Mouse (Mus musculus): ENCODE results near the gene Fam172a. TPM values are rescaled to one million over a fixed set of nuclear protein-coding genes. Genes with fewer than 3 reads are reported as not detected.

The Fam172a gene
- polyA plus RNA-seq, 1 experiment from 2014 or later, result 36.9 TPM

DNA sequence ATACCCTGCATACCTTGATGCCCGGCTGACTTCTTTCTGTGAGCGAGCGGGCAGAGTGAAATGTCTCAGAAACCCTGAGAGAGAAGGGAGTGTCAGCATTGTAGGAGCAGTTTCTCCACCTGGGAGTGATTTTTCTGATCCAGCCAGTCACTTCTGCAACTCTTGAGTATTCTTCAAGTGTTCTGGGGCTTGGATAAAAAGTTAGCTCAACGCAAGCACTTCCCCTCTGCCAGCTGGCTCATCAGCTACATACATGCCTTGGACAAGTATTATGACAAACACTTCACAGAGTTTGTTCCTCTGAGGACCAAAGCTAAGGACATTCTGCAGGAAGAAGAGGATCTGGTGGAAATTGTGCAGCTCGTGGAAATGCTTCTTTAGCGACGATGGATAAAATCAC lies 420.2 kb downstream of the Fam172a start:
- Histone ChIP-seq H3K9me3 (no peaks in the 10 kb centered on the region), H3K4me1 (no peaks in the 10 kb centered on the region), H3K4me2 (replicated peaks) (no peak overlapping the region), H3K9ac (no peak overlapping the region), H3K27ac (no peak overlapping the region), H3K27me3 (replicated peaks) (no peaks in the 10 kb centered on the region), H3K4me3 (no peak overlapping the region), H3K36me3 (no peaks in the 10 kb centered on the region)
- 96% methylated on average over 7 of the region's 7 CpGs for WGBS
- ATAC-seq (ENCODE audit: low FRiP score, low read depth), result no peak

DNA sequence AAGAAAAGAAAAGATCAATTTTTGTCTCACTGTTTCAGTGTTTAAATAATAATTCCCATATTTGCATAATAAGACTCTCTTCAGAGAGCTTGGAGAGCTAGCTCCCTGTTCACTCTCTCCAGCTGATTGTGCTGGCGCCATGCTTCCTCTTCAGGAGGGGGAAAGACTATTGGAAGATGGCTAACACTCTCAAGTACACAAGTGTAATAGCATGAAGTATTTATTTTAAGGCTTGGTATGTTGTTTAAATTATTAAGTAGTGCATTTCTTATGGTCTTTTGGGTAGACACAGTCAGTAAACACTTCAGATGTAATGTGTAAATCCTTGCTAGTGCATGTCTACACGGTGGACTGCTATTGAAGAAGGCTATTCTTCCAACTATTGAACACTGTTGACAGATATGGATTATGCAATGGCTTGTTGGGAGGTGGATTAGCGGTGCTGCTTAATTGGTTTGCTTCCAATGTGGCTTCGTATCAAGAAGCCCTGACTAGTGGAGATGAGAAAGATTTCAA lies 422.1 kb downstream of the Fam172a start:
- no peaks in the 10 kb centered on the region for H3K36me3 ChIP-seq
- H3K4me3 ChIP-seq, result no peak overlapping the region
- 91% methylated on average over 4 of the region's 4 CpGs for WGBS
- H3K27me3 ChIP-seq (replicated peaks), result no peaks in the 10 kb centered on the region
- no peaks in the 10 kb centered on the region for H3K4me1 ChIP-seq
- H3K9ac ChIP-seq, result no peak overlapping the region
- H3K4me2 ChIP-seq (replicated peaks), result no peak overlapping the region
- no peaks in the 10 kb centered on the region for H3K9me3 ChIP-seq
- no peak for ATAC-seq (ENCODE audit: low FRiP score, low read depth)
- no peak overlapping the region for H3K27ac ChIP-seq

DNA sequence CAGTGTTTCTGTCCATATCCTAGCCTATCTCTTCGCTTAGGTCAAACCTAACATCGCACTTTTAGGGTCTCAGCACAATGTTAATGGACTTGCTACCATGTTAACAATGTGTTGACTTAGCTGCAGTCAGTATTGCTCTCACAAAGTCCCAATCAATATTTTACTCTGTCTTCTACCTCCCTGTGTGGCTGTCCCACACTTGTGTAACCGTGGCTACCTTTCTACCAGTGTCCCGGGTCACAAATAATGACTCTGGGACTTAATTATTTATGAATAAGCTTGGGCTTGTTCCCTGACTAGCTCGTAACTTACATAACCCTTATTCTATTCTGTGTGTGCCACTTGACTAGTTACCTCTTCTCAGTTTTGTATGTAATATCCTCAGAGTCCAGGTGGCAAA lies 455.6 kb downstream of the Fam172a start:
- Histone ChIP-seq H3K9ac (no peak overlapping the region), H3K9me3 (no peaks in the 10 kb centered on the region), H3K36me3 (no peaks in the 10 kb centered on the region), H3K27ac (no peak overlapping the region), H3K4me1 (peaks cover 5% of the 10 kb centered on the region; the same call in 1 of the 2 replicates), H3K27me3 (replicated peaks) (no peaks in the 10 kb centered on the region), H3K4me2 (replicated peaks) (no peak overlapping the region), H3K4me3 (no peak overlapping the region)
- no peak for ATAC-seq (ENCODE audit: low FRiP score, low read depth)
- 77% methylated on average over 5 of the region's 5 CpGs for WGBS

GRCm38 (mm10) chr13:78162149-78162548 lies 460.3 kb downstream of the Fam172a start:
- Histone ChIP-seq H3K36me3 (no peaks in the 10 kb centered on the region), H3K4me2 (replicated peaks) (no peak overlapping the region), H3K9ac (no peak overlapping the region), H3K4me1 (peaks cover 8% of the 10 kb centered on the region; the same call in 1 of the 2 replicates), H3K9me3 (no peaks in the 10 kb centered on the region), H3K27me3 (replicated peaks) (no peaks in the 10 kb centered on the region), H3K4me3 (no peak overlapping the region), H3K27ac (no peak overlapping the region)
- peak; percentile 39 for ATAC-seq (ENCODE audit: low FRiP score, low read depth)
- 24% methylated on average over 2 of the region's 2 CpGs for WGBS

DNA sequence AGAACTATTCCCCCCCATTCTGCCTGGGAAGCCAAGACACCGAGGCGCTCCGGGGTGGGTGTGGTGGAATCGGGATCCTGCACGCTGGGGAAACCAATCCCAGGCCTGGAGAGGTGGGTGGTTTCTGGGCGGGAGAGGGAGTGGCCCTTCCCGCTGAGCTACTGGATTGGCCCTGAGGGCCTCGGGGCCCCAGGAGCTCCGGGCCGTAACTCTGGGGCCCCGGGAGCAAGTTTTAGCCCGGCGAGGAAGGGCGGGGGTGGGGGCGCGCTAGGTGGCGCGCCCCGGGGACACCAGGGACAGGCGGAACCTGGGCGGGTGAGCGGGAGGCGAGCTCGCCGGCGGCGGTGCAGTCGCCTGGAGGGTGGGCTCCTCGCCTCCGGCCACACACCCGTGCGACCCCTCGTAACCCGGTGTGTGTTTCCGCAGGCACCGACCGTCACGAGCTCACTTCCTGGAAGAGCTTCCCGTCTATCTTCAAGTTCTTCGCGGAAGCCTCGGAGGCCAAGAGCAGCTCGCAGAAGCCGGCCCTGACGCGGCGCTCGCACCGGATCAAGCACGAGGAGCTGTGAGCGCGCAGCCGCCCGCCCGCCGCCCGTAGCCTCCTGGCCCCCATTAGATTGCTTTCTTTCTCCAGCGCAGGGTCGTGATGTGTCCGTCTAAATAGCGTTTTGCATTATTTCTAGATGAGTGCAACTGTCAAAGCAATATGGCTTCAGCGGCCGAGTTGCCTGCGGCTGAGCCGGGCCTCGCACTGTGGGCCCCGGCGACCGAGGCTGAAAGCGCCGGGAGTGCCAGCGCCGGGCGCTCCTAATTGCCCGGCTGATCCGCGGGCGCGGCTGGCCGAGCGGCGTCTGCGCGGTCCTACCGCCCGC lies 461.5 kb downstream of the Fam172a start:
- Histone ChIP-seq H3K27me3 (replicated peaks) (no peaks in the 10 kb centered on the region), H3K4me1 (peaks cover 8% of the 10 kb centered on the region; the same call in 1 of the 2 replicates)
- WGBS, result under 1% methylated on average over 80 of the region's 86 CpGs

DNA sequence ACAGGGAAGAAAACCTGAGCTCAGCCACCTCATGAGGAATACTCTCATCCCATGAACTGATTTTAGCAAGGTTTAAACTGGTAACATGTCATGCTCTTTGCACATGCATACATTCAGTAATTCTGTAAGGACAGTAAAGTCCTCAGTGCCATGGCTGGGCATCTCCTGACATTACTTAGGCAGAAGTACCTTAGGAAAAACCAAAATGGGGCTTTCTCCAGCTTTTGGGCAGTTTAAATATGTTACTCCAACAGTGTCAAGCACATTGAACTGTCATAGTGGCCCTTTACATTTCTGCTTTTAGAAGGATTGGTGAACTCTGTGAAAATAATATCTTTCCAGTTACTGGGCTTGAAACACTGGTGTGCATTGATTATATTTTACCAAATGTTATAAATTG lies 463.1 kb downstream of the Fam172a start:
- ATAC-seq (ENCODE audit: low FRiP score, low read depth), result no peak
- no peaks in the 10 kb centered on the region for H3K9me3 ChIP-seq
- H3K9ac ChIP-seq, result no peak overlapping the region
- no peak overlapping the region for H3K4me3 ChIP-seq
- H3K36me3 ChIP-seq, result no peaks in the 10 kb centered on the region
- peaks cover 5% of the 10 kb centered on the region; the same call in 1 of the 2 replicates for H3K27me3 ChIP-seq (replicated peaks)
- no peak overlapping the region for H3K4me2 ChIP-seq (replicated peaks)
- H3K27ac ChIP-seq, result no peak overlapping the region
- peaks cover 8% of the 10 kb centered on the region; the same call in 1 of the 2 replicates for H3K4me1 ChIP-seq

More for the DNA sequence above, 461.5 kb downstream of the Fam172a start:
- ATAC-seq (ENCODE audit: low FRiP score, low read depth), result peak; percentile 95
- peak overlapping the region; percentile 76 for H3K9ac ChIP-seq
- no peaks in the 10 kb centered on the region for H3K9me3 ChIP-seq
- H3K4me2 ChIP-seq (replicated peaks), result peak overlapping the region; percentile 88
- peak overlapping the region; percentile 80 for H3K4me3 ChIP-seq
- peak overlapping the region; percentile 59 for H3K27ac ChIP-seq
- H3K36me3 ChIP-seq, result no peaks in the 10 kb centered on the region

DNA sequence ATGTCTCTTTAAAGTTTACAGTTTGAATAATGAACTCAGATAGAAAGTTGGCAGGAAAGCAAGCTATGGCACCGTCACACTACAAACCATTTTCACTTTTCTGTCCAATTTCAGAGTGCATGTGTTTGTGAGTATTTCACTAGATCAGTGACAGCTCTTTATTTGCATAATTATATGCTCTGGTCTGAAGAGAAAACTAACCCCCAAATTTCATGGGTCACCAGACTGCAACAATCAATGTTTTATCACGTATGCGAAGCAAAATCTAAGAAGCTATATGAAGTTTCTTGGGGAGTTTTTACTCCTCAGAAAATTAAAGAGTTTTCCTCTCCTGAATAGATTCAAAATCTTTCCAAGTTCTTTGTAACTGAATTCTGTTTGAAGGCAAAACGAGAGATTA lies 466.3 kb downstream of the Fam172a start:
- Histone ChIP-seq H3K27ac (no peak overlapping the region), H3K9ac (no peak overlapping the region), H3K4me3 (no peak overlapping the region), H3K9me3 (no peaks in the 10 kb centered on the region), H3K4me1 (peaks cover 5% of the 10 kb centered on the region; the same call in 1 of the 2 replicates), H3K4me2 (replicated peaks) (no peak overlapping the region), H3K36me3 (no peaks in the 10 kb centered on the region), H3K27me3 (replicated peaks) (peaks cover 28% of the 10 kb centered on the region)
- WGBS, result 20% methylated on average over 4 of the region's 4 CpGs
- no peak for ATAC-seq (ENCODE audit: low FRiP score, low read depth)

GRCm38 (mm10) chr13:78171320-78171719 lies 469.5 kb downstream of the Fam172a start:
- 5% methylated on average over 15 of the region's 15 CpGs for WGBS

GRCm38 (mm10) chr13:78171984-78172636 lies 470.3 kb downstream of the Fam172a start:
- no peak overlapping the region for H3K9ac ChIP-seq
- peak overlapping the region; percentile 37 for H3K4me2 ChIP-seq (replicated peaks)
- H3K27ac ChIP-seq, result no peak overlapping the region
- H3K27me3 ChIP-seq (replicated peaks), result peaks cover 51% of the 10 kb centered on the region
- H3K9me3 ChIP-seq, result no peaks in the 10 kb centered on the region
- H3K4me3 ChIP-seq, result no peak overlapping the region
- ATAC-seq (ENCODE audit: low FRiP score, low read depth), result peak; percentile 51; the same call in 1 of the 2 replicates
- H3K4me1 ChIP-seq, result peaks cover 5% of the 10 kb centered on the region; the same call in 1 of the 2 replicates
- 3% methylated on average over 17 of the region's 17 CpGs for WGBS
- no peaks in the 10 kb centered on the region for H3K36me3 ChIP-seq

More at GRCm38 (mm10) chr13:78171320-78171719, 469.5 kb downstream of the Fam172a start:
- no peaks in the 10 kb centered on the region for H3K36me3 ChIP-seq
- H3K4me1 ChIP-seq, result peaks cover 5% of the 10 kb centered on the region; the same call in 1 of the 2 replicates
- peak overlapping the region; percentile 37 for H3K4me2 ChIP-seq (replicated peaks)
- H3K27ac ChIP-seq, result no peak overlapping the region
- H3K27me3 ChIP-seq (replicated peaks), result peaks cover 47% of the 10 kb centered on the region
- ATAC-seq (ENCODE audit: low FRiP score, low read depth), result no peak
- H3K9ac ChIP-seq, result no peak overlapping the region
- no peaks in the 10 kb centered on the region for H3K9me3 ChIP-seq
- H3K4me3 ChIP-seq, result no peak overlapping the region

GRCm38 (mm10) chr13:78172861-78173260 lies 471.0 kb downstream of the Fam172a start:
- H3K9ac ChIP-seq, result no peak overlapping the region
- H3K4me3 ChIP-seq, result no peak overlapping the region
- H3K27me3 ChIP-seq (replicated peaks), result peaks cover 51% of the 10 kb centered on the region
- H3K9me3 ChIP-seq, result no peaks in the 10 kb centered on the region
- no peaks in the 10 kb centered on the region for H3K36me3 ChIP-seq
- 11% methylated on average over 3 of the region's 3 CpGs for WGBS
- H3K4me2 ChIP-seq (replicated peaks), result no peak overlapping the region
- ATAC-seq (ENCODE audit: low FRiP score, low read depth), result no peak
- H3K4me1 ChIP-seq, result peaks cover 5% of the 10 kb centered on the region; the same call in 1 of the 2 replicates
- no peak overlapping the region for H3K27ac ChIP-seq

- H3K4me3 ChIP-seq, result no peak overlapping the region
- H3K36me3 ChIP-seq, result no peaks in the 10 kb centered on the region
- H3K9me3 ChIP-seq, result no peaks in the 10 kb centered on the region
- 14% methylated on average over 3 of the region's 3 CpGs for WGBS
- no peak overlapping the region for H3K9ac ChIP-seq
- H3K4me2 ChIP-seq (replicated peaks), result no peak overlapping the region
- H3K27me3 ChIP-seq (replicated peaks), result peaks cover 51% of the 10 kb centered on the region
- H3K4me1 ChIP-seq, result peaks cover 8% of the 10 kb centered on the region
- no peak overlapping the region for H3K27ac ChIP-seq
- no peak for ATAC-seq (ENCODE audit: low FRiP score, low read depth)
Measured at GRCm38 (mm10) chr13:78174191-78174590, 472.4 kb downstream of the Fam172a start.

DNA sequence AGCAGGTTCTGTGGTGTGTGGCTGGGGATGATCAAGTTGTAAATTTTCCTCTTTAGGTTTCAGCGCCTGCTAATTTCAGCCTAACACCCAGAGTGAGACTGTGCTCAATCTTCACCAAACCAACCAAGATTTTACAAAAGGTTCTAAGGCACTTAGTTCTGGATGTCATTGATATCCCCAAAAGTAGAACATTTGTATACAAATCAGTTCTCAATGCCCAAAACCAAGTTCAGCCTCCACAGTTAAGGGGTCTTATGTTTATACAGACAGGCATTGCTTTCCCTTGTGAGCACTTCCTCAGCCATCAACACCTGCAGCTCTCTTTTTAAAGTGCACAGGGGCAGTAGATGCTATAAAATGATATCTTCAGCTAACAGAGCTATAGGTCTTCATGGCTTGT lies 473.1 kb downstream of the Fam172a start:
- peaks cover 15% of the 10 kb centered on the region for H3K4me1 ChIP-seq
- peaks cover 47% of the 10 kb centered on the region for H3K27me3 ChIP-seq (replicated peaks)
- no peak for ATAC-seq (ENCODE audit: low FRiP score, low read depth)
- no peak overlapping the region for H3K27ac ChIP-seq
- no peak overlapping the region for H3K9ac ChIP-seq
- H3K9me3 ChIP-seq, result no peaks in the 10 kb centered on the region
- WGBS, result 35% methylated on average over 1 of the region's 1 CpGs
- H3K4me2 ChIP-seq (replicated peaks), result no peak overlapping the region
- no peak overlapping the region for H3K4me3 ChIP-seq
- H3K36me3 ChIP-seq, result no peaks in the 10 kb centered on the region
